Mouse (Mus musculus) right cerebral cortex, postnatal 14 days (tissue): Measurements from ENCODE around the gene Ifnlr1.
"Not testable (repeated sequence)": the region's sequence is repeated elsewhere in the genome, so short reads cannot be mapped to it uniquely, and the experiment has no call there.

Source experiments
- DNase-seq: peaks from one replicate; pipeline ENCODE4 v3.0.0; 2022

Ifnlr1 gene

DNA sequence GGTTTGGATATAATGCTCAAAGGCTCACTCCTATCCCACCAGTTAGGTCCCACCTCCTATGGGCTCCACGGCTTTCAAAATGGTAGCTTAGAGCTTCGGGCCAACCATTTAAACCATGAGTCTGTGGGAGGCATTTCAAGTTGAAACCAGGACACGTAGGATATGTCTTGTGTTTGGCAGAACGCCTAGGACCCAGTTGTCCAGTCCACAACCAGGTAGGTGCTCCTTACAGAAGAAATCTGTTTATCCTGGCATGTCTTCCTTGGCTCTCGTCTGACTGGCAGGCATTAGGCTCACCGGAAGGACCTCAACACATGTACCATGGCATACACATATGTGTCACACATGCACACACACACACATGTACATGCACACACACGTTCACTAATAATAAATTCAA, 3.7 kb downstream of the Ifnlr1 start:
- no peak for DNase-seq

DNA sequence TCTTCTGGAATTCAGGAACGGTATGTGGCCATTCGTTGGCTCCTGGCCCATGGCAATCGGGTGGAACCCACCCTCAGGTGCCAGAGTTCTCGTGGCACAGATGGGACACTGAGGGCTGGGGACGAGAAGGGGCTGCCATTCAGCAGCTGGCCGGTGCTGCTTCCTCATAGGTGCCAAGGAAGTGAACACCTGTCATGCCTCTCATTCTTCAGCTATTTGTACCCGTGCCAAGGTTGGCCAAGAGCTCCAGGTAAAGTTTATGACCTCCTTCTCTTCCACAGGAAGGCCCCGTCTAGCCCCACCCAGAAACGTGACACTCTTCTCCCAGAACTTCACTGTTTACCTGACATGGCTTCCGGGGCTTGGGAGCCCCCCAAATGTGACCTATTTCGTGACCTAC, 4.2 kb downstream of the Ifnlr1 start:
- no peak for DNase-seq

DNA sequence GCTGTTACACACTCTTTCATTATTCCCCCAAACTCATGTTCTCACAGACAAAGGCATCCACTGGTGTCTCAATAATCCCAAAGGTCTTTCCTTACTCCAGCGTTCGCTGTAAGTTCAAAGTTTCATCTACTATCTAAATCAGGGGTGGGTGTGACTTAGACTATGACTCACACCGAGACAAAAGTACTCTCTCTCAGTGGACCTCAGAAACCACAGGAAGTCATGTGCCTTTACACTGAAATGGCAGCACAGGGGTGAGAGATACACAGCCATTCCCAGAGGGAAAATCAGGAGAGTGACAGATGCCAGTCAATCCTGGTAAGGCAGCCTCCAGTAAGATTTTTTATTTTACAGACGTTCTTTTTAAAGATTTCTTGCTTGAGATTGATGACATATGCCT, 6.8 kb downstream of the Ifnlr1 start:
- no peak for DNase-seq

DNA sequence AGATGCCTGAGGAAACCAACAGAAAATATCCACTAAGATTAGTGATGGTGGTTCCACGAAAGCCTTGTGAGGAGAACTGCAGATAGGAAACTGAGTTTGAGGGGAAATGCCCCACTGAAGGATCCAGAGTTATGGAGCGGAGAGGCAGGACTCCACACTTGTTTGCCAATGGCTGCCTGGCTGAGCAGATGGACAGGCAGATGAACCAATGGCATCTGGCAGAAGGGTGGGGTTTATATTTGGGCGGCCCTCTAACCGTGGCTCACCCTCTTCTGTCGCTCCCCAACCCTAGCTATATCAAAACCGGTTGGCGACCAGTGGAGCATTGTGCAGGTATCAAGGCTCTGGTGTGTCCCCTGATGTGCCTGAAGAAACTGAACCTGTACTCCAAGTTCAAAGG, 12.4 kb downstream of the Ifnlr1 start:
- no peak for DNase-seq

DNA sequence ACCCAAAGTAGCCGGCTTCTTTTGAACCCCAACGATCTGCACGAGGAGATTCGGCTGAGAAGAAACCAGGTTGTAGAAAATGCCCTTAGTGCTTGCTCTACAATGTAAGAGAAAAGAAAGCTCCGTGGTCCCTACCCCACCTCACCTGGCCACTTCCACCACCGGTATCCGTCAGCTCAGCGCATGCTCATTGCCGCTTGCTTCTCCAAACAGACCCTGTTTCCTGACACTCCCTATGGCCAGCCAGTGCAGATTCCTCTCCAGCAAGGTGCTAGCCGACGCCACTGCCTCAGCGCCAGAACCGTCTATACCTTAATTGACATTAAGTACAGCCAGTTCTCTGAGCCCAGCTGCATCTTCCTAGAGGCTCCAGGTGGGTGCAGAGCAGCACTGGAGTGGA, 17.4 kb downstream of the Ifnlr1 start:
- no peak for DNase-seq

DNA sequence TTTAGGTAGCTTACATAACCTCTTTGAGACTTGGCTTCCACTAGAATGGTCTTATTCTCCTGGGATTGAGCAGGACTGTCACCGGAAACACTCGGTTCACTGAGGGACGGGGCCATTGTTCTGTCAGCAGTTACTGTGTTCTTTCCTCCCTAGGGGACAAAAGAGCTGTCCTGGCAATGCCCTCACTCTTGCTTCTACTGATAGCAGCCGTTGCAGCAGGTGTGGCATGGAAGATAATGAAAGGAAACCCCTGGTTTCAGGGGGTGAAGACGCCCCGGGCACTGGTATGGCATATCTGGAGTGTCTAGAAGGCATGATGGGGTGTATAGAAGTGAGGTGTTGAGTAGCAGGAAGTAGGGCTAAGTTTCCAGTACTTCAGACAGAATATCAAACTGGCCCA, 17.9 kb downstream of the Ifnlr1 start:
- no peak for DNase-seq

DNA sequence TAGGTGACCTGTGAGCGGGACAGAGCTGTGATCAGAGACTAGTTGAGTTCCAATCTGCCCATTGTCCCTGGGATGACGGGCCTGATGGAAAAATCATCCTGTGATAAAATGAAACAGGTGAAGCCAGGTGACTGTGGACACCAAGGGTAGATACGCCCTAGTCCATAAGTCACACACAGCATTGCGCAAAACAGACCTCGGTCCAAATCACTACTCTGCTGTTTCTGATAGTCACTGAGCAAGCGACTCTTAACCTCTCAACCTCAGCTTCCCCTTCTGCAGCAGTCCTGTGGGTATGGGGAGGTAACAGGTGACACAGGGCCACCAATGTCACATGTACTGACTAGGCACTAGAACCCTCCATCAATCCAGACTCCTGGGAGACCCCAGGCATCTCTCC, 20.0 kb downstream of the Ifnlr1 start:
- no peak for DNase-seq

DNA sequence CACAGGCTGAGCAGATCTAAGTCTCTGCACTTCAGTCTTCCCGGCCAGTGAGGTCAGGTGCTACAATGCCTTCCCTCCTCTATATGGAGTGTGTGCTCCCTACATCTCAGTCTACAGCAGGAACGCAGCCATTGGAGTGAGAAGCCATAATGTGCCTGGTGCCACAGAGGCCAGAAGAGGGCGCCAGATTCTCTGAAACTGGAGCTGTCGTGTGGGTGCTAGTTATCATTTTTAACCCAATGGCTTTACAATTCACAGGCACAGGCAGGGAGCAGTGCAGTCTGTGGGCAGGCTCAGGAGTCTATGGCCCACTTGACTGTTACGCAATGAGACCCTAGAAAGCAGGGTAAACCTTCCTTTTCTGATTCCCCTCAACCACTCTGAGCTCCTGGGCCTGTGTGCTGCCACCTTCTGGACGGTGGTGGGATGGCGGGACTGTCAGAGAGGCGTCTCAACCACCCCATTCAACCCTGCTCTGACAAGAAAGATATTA, 23.0 kb downstream of the Ifnlr1 start:
- DNase-seq, result peak; percentile 73

DNA sequence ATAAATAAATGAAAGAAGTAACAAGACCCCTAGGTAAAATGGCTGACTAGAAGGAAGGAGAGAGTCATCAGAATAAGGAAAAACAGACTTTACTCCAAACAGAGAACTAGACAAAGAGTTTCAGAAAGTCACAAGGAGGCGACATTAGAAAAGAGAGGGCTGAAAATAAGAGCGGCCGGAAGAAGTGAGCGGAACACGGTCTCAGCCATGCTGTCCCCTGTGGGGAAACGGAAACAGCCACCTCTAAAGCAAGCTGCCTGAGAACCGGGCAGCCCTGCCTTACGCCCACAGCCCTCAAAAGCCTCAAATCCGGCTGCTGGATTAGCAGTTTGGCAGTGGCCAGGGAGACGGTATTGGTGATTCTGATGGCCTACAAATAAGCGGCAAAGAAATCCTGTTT, 23.5 kb downstream of the Ifnlr1 start:
- DNase-seq, result no peak

DNA sequence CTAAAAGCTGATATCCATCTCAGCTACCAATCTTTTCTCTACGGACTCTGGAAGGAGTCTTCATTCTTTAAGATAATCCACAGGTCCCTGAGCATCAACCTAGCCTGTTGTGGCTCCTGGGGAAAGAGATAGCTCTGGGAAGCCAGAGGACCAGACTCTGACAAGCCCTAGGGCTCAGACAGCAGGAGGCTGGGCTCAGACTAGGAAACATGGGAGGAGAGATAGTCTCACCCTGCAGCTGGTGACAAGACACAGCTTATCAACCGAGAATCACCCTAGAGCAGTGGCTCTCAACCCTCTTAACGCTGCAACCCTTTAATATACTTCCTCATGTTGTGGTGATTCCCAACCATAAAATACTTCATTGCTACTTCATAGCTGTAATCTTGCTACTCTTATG, 24.3 kb downstream of the Ifnlr1 start:
- DNase-seq, result no peak

DNA sequence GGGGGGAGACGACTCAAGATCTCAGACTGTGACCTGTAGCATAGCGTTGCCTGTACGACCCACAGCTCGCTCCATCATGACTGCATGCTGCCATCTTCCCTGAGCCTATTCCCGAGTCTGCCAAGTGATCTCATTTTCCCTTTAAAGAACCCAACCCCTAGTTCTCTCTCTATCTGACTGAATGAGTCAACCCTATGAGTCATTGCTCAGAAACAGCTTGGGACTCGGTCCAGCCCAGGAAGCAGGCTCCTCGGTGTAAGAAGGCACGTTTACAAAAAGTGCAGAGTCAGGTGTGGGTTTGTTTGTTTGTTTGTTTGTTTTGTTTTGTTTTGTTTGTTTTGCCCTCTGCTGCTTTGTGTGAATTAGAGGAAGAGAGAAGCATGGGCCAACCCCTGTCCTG, 28.7 kb downstream of the Ifnlr1 start:
- DNase-seq, result no peak

DNA sequence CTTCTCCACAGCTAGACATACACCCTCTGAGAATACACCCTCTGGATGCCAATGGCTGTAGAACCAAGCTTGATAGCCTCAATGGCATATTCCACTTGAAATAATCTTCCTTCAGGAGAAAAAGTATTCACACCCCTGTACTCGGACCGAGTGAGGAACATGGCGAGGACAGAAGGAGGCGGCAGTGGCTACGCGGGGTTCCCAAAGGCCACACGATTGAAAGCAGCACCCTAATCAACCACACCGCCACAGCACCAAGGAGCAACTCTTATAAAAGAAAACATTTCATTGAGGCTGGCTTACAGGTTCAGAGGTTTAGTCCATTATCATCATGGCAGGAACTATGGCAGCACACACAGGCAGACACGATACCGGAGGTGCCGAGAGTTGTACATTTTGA, 30.4 kb downstream of the Ifnlr1 start:
- not testable (repeated sequence) for DNase-seq

DNA sequence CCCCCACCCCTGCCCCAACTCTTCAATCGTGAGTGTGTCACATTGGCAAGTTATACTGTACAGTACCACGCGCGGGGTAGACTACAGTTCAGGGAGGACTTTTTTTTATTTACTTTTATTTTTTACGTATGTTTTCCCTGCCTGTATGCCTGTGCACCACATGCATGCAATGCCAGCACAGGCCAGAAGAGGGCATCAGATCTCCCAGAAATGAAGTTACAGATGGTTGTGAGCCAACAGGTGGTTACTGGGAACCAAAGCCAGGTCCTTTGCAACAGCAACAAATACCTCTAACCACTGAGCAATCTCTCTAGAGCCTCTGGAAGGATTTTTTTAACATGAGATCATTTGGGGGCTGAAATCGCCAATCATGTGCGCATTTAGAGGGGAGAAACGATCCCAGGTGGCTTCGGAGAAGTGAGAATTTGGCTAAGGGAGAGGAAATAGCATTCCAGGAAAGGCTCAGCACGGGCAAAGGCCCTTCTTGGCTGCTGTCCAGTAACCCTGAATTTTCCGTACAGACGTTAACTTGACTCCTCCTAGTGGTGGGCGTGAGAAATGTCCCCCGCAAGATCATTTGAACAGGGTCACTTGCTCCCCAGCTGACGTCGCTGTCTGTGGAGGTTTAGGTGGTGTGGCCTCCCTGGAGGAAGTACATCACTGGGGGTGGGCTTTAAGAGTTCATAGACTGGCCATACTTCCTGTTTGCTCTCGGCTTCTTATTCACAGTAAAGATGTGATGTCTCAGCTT, 36.6 kb downstream of the Ifnlr1 start:
- no peak for DNase-seq

DNA sequence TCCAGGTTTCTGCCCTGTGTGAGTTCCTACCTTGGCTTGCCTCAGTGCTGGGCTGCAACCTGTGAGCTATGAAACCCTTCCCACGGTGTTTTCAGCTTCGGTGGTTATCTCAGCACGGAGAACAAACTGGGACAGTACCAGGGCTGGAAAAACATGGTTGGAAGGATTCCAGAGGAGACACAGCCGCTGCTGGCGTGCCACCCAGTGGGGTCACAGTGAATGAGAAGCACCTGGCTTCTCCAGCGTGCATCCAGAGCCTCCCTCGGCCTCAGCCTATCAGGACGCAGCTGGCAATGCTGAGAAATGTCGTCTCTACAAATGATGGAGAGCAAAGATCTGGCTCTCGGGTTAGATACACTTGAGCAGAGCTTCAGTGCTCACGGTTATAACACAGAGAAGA, 40.3 kb downstream of the Ifnlr1 start:
- DNase-seq, result no peak

DNA sequence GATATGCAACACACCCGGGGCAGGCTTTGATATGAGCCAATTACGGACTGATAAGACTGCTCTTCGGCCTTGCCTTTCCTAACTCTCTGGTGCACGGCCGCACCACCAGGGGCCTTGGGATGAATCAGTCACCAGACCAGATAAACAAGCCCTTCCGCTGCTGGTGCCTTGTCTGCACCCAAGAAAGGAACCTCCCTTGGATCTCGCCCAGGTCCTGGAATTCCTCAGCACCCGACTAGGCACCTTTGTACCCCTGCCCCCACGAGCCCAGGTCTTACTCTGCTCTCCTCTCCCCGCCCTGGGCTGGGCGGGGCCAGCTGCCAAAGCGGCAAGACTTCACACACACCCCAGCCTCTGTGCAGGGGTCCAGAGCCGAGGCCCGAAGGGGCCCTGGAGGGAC, 41.7 kb downstream of the Ifnlr1 start, which contains the start of gene Il22ra1:
Gene Il22ra1, plus strand, starts transcription at position 356 of the 400 bp plus-strand sequence.
- no peak for DNase-seq

DNA sequence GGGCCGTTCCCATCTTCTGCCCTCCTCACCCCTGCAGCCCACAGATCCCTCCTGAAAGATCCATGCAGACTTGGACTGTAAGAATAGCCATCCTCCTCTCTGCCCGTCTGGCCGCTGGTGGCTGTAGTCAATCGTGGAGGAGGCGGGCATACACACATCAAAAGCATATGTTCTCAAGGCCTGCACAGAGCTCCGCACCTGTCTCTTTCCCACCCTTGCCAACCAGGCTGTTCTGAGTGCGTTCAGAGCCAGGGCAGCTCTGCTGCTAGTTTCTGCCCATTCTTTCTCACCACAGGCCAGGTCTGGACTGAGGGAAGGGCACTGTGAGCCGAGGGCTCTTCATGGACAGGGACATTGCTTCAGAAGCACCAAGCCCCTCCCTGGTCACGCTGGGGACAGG, 44.1 kb downstream of the Ifnlr1 start:
- no peak for DNase-seq

DNA sequence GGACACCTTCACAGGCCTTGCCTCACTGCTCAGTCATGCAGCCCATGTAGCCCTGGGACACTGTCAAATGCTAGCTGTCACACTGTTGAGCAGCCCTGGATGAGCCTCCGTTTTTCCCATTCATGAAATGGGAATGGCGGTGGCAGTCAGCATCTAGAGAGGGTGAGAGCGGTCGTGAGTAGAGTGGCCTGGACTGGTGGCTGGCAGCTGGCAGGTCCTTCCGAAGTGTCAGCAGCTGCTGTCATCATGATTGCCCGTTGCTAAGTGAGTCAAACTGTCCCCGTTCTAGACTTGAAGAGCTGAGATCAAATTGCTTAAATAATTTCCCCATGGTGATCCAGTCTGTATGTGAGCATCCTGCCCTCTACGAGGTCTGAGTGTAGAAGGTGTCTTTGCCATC, 44.9 kb downstream of the Ifnlr1 start:
- no peak for DNase-seq

DNA sequence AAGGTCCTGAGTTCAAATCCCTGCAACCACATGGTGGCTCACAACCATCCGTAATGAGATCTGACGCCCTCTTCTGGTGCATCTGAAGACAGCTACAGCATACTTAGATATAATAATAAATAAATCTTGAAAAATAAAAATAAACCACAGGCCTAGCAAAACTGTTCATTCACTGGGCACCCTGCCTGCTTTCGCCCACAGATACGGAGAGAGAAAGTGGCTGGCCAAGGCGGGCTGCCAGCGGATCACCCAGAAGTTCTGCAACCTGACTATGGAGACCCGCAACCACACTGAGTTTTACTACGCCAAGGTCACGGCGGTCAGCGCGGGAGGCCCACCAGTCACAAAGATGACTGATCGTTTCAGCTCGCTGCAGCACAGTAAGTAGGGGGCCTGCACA, 47.8 kb downstream of the Ifnlr1 start:
- peak; percentile 64 for DNase-seq

DNA sequence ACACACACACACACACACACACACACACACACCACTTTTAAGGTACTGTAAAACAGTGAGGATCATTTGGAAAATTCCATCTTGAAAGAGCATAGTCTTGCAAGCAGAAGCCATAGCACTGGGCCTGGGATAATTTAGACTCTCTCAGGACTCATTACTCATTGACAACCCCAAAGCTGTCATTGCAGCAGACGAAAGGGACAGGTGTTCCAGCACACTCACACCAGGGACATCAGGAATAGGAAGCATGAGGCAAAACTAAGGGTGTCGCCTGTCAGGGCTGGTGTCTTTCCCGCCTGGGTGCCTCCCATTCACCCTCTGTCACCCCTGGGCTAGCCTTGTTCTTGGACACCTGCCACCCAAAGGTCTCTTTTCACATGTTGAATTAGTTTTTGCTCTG, 50.8 kb downstream of the Ifnlr1 start:
- DNase-seq, result no peak

DNA sequence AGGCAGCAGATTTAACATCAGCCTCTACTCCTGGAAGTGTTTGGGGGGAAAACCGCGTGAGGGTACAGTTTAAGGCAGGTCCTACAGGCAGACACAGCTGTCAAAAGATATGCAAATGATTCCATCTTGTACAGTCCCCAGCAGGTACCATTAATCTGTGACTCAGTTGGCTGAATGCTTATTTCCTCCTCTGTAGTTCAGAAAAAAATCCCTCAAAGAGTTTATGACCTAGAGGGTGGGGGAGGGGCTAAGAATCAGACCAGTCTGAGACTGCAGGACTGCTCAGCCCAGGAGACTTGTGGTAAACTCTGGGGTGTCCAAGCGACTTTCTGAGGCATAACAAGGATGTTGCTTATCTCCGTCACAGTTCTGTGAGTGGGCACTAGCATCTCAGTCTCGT, 52.1 kb downstream of the Ifnlr1 start:
- no peak for DNase-seq

DNA sequence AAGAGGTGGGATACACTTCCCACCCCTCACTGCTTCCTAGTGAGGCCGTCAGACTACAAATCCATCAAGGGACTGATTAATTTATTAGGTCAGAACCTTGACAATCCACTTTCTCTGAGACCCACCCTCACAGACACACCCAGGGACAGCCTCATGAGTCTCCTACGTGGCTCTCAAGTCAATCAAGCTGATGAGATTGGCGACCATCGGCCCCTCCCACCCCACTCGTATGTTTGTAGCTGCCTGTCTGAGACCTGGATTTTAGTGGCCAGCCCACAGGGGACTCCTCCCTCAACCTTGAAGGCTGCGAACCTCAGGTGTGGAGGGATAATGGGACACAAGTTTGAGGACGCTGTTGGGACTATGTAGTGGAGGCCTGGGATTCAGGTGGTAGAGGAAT, 53.1 kb downstream of the Ifnlr1 start:
- DNase-seq, result no peak

DNA sequence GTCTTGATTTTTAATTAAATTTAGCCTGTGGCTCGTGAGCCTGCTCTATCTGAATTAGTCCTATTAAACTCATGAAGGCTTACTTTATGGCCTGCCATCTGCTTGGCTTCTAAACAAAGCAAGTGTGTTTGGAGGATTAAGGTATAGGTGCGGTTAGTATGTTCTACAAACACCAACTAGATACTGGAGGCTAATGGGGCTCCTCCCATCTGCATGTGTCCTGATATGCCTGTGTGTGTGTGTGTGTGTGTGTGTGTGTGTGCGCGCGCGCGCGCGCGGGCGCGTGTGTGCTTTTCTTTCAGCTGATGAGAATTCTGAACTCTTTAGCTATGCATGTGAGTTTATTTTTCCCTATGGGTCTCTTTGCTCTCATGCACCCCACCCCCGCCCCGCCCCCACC, 53.6 kb downstream of the Ifnlr1 start:
- DNase-seq, result no peak

DNA sequence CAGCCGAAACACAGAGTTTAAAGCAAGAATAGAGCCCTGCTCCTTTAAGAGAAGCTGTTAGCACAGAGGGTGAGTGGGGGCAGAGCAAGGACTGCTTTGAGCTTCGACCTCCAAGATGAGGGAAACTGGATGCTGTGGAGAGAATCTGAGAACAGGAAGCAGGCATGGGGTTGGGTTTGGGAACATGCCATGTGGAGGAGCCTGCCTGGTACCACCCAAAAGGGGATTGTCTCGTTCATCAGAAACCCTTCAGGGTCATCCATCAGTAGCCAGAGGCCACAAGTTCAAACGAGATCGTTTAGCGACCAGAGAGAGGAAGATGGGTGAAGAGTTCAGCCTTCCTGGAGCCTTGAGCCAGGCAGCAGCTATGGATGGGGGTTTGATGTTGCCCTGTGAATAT, 57.4 kb downstream of the Ifnlr1 start:
- no peak for DNase-seq

DNA sequence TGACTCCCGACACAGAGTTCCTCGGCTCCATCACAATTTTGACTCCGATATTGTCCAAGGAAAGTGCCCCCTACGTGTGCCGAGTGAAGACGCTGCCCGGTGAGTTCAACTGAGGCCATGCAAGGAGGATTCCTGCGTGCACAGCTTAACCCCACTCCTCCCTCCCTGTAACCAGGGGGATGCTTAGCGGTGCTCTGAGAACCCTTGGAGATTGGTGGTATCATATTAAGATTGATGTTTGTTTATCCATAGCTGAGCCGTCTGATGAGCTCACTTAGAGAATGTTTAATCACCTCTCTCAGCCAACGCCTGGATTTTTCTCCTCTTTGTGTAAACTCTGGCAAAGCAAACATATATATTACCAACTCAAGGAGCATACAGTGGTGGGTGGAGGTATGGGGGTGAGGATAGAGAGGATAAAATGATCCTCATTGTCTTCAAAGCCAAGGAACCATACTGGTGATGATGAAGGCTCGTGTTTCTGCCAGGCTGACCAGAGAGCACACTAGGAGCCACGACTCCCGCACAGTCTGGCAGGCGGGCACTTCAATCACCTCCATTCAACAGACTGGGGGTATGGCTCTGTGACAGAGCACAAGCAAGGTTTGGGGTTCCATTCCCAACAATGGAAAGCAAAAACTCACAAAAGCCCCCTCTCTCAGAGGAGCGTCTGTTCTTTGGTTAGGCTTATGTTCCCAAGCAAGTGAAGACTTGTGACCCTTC, 58.8 kb downstream of the Ifnlr1 start:
- no peak for DNase-seq

DNA sequence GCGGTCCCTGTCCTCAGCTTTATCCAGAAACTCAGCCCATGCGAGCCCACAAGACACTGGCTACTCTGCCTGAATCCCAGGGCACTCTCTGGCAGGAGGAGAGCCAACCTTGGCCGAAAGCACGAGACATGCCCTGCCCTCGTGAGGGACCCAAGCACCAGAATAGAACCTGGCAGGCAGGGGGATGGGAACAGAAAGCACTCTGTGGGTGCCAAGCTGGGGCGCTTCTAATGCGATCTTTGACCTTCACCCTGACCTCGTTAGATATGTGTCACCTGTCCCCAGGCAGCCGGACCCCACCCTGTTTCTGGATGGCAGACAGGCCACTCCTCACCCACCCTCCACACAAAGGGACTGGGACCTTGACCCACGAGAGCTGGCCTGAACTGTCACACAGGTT, 59.5 kb downstream of the Ifnlr1 start:
- DNase-seq, result no peak
